Mouse (Mus musculus): ENCODE measurements at regions not wholly inside any gene's neighbourhood (a gene's known extent, or its start where the extent isn't known, plus 50 kb on each side); places are given as distances from the start of the nearest gene placed in this dataset.
"Not testable (repeated sequence)": the region's sequence is repeated elsewhere in the genome, so short reads cannot be mapped to it uniquely, and the experiment has no call there.

DNA sequence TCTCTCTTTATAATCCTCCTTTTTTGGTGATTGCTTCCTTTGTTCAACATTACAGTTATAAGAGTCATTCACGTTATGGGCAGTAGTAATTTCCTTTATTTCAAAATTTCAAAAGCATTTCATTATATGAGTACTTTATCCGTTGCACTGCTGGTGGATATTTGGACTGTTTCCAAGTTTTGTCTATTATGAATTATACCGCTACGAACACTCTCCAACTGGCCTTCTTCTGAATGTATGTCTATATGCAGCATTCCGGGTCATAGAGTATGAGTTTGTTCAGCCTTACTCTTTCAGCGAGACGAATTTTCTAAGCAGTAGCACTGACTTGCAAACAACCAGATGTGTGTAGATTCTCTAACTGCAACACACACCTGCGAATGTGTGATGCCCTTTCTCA is 57.8 kb downstream of the Dusp6 start:
- no peak for ATAC-seq

GRCm38 (mm10) chr10:99323358-99323757 is 60.3 kb downstream of the Dusp6 start:
- ATAC-seq, result no peak

- no peak for ATAC-seq
These were observed 64.5 kb downstream of the Dusp6 start for GRCm38 (mm10) chr10:99327501-99327900.

DNA sequence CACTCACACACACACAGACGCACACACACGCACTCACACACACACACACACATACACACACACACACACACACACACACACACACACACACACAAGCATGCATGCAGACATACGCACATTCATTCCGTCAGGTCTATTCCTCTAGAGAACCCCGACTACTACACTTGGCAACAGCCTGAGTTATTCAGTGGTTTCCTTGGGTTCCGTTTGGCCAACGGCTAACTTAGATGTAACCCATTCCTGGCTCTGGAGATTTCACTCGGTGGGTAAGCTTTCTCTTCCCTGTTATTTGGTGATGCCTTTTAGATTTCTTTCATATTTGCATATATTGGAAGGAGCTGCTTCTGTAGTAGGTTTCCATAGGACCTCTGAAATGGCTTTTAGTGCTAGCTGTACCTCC is 65.5 kb downstream of the Dusp6 start:
- no peak for ATAC-seq

DNA sequence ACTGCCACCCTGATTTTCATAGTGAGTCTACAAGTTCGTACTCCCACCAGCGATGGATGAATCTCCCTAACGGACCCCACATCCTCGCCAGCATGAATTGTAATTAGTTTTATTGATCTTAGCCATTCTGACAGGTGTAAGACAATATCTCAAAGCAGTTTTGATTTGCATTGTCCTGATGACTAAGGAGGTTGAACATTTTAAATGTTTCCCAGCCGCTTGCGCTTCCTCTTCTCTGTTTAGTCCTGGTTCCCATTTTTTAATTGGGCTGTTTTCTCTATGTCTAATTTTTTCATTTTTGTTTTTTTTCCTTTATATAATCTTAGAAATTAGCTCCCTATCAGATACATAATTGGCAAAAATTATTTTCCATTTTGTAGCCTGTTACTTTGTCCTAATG is 66.4 kb downstream of the Dusp6 start:
- no peak for ATAC-seq

GRCm38 (mm10) chr10:99330519-99330918 is 67.5 kb downstream of the Dusp6 start:
- no peak for ATAC-seq

GRCm38 (mm10) chr10:99331876-99332275 is 68.8 kb downstream of the Dusp6 start:
- ATAC-seq, result no peak

DNA sequence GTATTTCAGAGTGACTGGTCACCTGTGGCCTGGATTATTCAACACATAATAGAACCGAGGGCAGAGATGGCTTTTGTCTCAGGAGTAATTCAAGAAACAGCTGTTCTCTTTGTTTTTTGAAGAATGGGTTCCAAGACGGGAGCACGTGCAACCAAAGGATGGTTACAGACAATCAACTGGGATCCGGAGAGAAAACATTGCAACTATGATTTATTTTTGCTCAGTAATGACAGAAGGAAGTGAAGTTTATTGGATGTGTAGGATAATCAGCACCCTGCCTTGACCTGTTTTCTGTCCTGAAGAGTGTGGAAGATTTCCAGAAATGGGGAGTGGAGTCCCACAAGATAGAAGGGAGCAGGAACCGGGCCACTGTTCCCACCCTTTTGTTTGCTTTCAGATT is 70.8 kb downstream of the Dusp6 start:
- ATAC-seq, result no peak

DNA sequence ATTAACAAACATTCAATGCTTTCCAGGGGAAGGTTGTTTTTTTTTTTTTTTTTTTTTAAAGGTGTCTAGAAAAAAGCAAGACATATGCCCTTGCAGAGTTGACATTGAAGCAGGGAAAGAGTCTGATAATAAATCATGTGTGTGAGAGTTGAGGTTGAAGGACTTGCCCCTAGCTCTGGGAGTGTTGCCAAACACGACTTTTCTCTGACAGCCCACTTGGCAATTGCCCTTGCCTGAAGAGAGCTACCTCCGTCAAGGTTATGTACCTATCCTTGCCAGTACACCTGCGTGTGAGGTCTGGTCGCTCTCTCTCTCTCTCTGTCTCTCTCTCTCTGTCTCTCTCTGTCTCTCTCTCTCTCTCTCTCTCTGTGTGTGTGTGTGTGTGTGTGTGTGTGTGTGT is 73.1 kb downstream of the Dusp6 start:
- ATAC-seq, result no peak

GRCm38 (mm10) chr10:99338790-99339189 is 75.8 kb downstream of the Dusp6 start:
- not testable (repeated sequence) for ATAC-seq

GRCm38 (mm10) chr10:99339291-99339912 is 76.4 kb downstream of the Dusp6 start:
- ATAC-seq, result not testable (repeated sequence)

GRCm38 (mm10) chr10:99340057-99340456 is 77.0 kb downstream of the Dusp6 start:
- ATAC-seq, result not testable (repeated sequence)

DNA sequence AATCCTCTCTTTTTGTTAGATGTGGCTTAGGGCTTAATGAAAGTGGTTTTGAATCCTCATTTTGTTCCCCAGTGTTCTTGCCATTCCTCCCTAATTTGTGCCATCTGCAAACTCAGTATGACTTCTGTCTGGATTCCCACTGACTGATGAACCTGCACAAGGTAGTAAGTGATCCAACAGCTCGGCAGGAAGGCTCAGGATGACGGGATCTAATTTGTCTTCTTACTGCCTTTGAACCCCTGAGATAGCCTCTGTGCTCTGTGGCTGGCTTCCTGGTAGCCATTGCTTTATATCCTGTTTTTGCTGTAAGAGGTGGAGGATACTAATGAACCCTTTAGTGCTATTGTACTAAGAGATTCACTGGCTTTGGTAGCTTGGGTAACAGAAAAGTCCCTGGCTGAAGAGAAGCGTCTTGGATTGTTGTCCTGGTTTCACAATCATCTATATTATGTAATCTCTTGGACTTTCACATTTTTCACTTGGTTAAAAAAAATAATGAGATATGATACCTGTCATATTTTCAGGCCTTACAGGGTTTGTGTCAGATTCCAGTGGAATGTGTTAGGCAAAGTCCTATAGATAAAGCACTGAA is 86.2 kb downstream of the Dusp6 start:
- ATAC-seq, result no peak

DNA sequence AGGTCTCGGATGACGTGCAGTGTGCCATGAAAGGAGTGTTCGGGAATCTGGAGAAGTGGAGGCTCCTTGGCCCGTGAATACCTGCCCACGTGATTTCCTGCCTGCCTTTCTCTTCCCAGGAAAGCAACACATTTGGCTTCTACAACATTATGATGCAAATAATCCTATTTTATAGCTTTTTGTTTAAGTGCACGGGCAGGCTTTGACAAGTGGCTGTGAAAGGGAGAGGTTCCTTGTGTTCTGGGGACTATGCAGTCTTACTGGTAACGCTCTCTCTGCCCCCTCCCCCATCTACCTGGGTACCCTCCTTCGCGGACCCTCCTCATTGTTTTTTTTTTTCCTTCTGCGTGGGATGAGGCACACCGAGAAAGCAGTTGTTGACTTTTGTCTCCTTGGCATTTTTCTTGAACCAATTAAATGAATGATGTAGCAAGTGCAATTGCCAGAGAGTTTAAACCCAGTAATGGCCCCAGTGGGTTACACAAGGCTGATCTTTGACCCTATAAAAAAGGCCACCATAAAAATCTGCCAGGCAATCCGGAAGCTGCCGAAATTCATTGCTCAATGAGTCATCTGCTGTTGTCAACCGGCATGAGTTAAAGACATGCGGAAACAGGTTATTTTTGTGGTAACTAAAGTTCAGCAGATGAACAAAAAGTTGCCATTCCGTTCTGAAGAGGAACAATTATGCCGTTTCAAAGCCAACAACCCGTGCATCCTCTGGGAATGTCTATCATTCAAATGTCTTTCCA is 90.7 kb downstream of the Dusp6 start:
- ATAC-seq, result peak; percentile 94

- ATAC-seq, result no peak
These were observed 91.3 kb downstream of the Dusp6 start for GRCm38 (mm10) chr10:99354352-99354751.

DNA sequence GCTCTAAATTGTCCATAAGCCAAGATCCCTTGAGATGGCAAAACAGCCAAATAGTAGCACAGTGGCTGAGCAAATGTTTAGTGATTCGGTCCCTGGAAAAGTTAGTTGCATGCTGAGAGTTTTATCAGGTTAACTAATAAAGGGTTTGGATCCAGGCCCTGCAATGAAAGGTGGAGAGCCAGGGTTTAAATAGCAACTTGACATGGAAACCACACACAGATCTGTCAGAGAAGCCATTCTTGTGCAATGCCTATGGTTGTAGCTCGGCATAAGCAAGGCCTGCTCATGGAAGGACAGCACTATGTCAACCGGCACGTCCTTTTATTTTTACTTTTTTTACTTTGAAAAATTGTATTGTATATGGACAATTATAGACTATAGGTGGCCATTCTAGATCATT is 92.3 kb downstream of the Dusp6 start:
- no peak for ATAC-seq

GRCm38 (mm10) chr10:99356221-99356620 is 93.2 kb downstream of the Dusp6 start:
- ATAC-seq, result no peak

- ATAC-seq, result no peak
These were observed 93.9 kb downstream of the Dusp6 start for GRCm38 (mm10) chr10:99356883-99357282.

- ATAC-seq, result no peak
These were observed 94.3 kb downstream of the Dusp6 start for GRCm38 (mm10) chr10:99357347-99357746.

- ATAC-seq, result no peak
These were observed 95.2 kb downstream of the Dusp6 start for GRCm38 (mm10) chr10:99358256-99358655.

DNA sequence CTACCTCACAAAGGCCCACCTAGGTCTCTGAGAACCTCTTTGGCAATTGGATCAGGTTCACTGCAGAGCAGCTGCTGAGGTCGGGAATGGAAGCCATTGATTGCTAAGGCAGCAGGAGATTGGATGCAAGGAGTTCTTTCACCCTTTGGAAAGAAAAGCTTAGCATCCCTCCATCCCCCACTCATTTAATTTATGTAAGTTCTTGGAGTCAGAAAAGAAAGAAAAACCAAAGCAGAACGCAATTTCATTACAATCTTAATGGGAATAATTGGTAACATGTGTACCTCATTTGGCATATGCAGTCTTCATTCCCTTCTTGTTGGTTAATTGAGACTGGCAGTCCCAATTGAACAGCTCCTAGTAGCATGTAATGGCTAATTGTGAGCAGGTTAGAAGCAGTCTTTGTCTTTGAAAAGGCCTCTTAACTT is 96.4 kb downstream of the Dusp6 start:
- no peak for ATAC-seq

GRCm38 (mm10) chr10:99360601-99361000 is 97.6 kb downstream of the Dusp6 start:
- ATAC-seq, result not testable (repeated sequence)

DNA sequence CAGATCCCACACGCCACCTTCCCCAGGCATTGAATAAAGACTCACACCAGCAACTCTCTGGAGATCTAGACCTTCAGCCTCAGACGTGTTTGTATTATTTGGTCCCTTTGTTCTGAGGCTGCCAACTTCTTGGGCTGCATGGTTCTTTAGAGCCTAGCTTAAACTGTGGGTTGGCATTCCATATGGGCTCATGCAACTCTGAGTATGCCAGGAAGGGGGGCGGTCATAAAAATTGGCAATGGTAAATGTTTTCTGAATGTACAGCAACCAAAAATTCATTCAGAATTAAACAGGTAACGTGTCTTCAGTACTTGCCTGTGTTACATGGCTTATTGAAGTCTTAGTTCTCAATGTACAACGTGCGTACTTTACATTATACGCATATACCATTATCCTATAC is 103.1 kb downstream of the Dusp6 start:
- no peak for ATAC-seq

GRCm38 (mm10) chr10:99367757-99368156 is 104.7 kb downstream of the Dusp6 start:
- ATAC-seq, result no peak

Data from CD4-positive, CD25-positive, alpha-beta regulatory T cell, adult 4 months (primary cell).